Mouse (Mus musculus) mesoderm, embryonic 11.5 days (tissue): Measurements from ENCODE around the gene Olfr19.
"Not testable (repeated sequence)": the region's sequence is repeated elsewhere in the genome, so short reads cannot be mapped to it uniquely, and the experiment has no call there.

Source experiments
- DNase-seq: peaks from one replicate; pipeline ENCODE4 v3.0.0-alpha.2; 2012; ENCODE audit warnings: low read depth, low spot score

Olfr19 gene

GRCm38 (mm10) chr16:16676305-16676704, at the start of gene Olfr19:
TSS of gene Olfr19 (minus strand) at chr16:16676405.
- no peak for DNase-seq

- no peak for DNase-seq
Observed at GRCm38 (mm10) chr16:16684975-16685374, 8.8 kb upstream of the Olfr19 start.

GRCm38 (mm10) chr16:16684053-16684452, 7.8 kb upstream of the Olfr19 start:
- no peak for DNase-seq

GRCm38 (mm10) chr16:16664994-16665393, 11.2 kb downstream of the Olfr19 start:
- no peak for DNase-seq

- not testable (repeated sequence) for DNase-seq
Observed at GRCm38 (mm10) chr16:16664516-16664915, 11.7 kb downstream of the Olfr19 start.

- no peak for DNase-seq
Observed at GRCm38 (mm10) chr16:16645148-16645547, 31.1 kb downstream of the Olfr19 start.

- DNase-seq, result no peak
Observed at GRCm38 (mm10) chr16:16633730-16634129, 42.5 kb downstream of the Olfr19 start.
